Mouse (Mus musculus) c-Kit-positive CD71-positive TER-119-positive erythroid progenitor cells, embryonic 14.5 days (primary cell): ENCODE results near the gene Pde9a.

Source experiments
- DNase-seq: peaks from one replicate; pipeline ENCODE4 v3.0.0-alpha.2; 2013; ENCODE audit warnings: low spot score

The Pde9a gene

GRCm38 (mm10) chr17:31512593-31512992 is 126.6 kb downstream of the Pde9a start:
- peak; percentile 26 for DNase-seq

- no peak for DNase-seq
Measured at GRCm38 (mm10) chr17:31514696-31515095, 128.7 kb downstream of the Pde9a start.

GRCm38 (mm10) chr17:31519344-31519945 is 133.4 kb downstream of the Pde9a start:
- no peak for DNase-seq

- DNase-seq = peak; percentile 100
Measured at GRCm38 (mm10) chr17:31519946-31520838, 134.2 kb downstream of the Pde9a start, which contains the start of the genes Wdr4 and Ndufv3. TSS of gene Wdr4 (minus strand) at chr17:31519980. TSS of gene Ndufv3 (plus strand) at chr17:31520115.

GRCm38 (mm10) chr17:31520895-31521294 is 134.9 kb downstream of the Pde9a start:
- no peak for DNase-seq

- no peak for DNase-seq
Measured at GRCm38 (mm10) chr17:31521948-31522347, 135.9 kb downstream of the Pde9a start.

GRCm38 (mm10) chr17:31525114-31525513 is 139.1 kb downstream of the Pde9a start:
- no peak for DNase-seq

GRCm38 (mm10) chr17:31525816-31526215 is 139.8 kb downstream of the Pde9a start:
- no peak for DNase-seq
